Mouse (Mus musculus) lung, postnatal 14 days (tissue): ENCODE measurements around the gene Vps13c.

Source experiments
- DNase-seq: peaks from one replicate; pipeline ENCODE4 v3.0.0; 2021

Gene Vps13c

DNA sequence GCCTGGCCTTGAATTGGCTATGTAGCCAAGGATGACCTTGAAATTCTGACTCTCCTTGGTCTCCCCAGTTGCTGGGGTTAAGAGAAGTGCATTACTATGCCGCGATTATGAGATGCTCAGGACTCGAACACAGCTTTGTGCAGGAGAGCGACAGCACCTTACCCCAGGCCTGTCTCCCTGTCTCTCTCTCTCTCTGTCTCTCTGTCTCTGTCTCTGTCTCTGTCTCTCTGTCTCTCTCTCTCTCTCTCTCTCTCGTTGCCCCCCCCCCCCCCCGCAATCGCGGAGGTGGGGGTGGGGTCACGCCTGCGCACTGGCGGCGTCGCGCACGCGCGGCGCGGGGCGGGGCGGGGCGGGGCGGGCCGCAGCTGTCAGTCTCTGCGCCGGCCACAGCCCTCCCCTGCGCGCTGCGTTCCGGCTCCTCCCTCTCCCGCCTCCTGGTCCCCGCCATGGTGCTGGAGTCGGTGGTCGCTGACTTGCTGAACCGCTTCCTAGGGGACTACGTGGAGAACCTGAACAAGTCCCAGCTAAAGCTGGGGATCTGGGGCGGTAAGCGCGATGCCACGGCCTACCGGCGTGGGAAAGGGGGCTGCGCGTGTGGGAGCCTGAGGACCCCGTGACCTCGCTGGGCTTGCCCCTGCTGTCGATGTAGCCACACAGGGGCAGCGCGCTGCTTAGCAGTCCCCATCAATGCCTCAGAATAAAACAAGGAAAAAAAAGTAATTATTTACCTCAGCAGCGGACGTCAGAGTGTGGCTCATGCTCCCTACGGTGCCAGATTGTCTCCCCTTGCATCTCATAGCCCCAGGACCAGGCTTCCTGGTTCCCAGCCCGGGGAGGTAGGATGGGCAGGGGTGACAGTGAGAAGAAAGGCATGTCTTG lies at the start of gene Vps13c:
Gene Vps13c (plus strand): TSS at position 416 of the 879 bp plus-strand sequence.
- peak; percentile 78 for DNase-seq

DNA sequence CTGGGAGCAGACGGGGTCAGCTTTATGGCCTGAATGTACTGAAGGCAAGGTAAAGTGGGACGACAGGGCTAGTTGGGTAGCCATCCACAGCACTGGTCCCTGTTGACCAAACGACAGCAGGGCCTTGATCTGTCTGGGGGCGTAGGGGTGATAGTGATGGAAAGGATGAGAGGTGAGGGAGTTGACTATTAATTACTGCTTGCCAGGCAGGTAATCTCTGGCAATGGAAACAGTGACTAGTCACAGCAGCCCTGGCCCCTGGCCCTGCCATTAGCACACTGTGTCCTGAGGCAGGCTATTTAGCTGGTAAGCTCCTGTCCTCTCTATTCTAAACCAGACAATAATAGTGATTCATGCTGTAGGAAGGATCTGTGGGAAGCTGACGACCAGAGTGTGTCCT lies 47.8 kb upstream of the Vps13c start:
- DNase-seq = no peak

DNA sequence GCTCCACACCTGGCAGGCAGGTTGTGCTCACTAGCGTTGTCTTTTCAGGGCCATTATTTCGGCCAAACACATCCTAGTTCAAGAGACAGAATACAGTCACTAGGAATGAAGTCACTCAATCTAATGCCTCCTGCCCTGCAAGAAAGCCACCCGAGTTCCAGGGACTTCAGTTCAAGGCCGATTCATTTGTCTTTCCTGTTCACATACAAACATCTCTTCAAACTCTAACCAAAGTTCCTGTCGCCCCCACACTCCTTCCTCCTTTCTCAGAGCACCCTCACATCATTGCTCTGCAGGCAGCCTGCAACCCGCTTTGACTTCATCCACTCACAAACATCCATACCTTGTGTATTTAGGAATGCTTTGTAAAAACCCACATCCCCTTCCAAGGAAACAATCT lies 46.7 kb upstream of the Vps13c start:
- no peak for DNase-seq

- no peak for DNase-seq
Observed at GRCm38 (mm10) chr9:67794216-67794615, 46.0 kb upstream of the Vps13c start.

- DNase-seq = no peak
Observed at GRCm38 (mm10) chr9:67794668-67795067, 45.5 kb upstream of the Vps13c start.

GRCm38 (mm10) chr9:67795205-67795675 lies 45.0 kb upstream of the Vps13c start:
- no peak for DNase-seq

DNA sequence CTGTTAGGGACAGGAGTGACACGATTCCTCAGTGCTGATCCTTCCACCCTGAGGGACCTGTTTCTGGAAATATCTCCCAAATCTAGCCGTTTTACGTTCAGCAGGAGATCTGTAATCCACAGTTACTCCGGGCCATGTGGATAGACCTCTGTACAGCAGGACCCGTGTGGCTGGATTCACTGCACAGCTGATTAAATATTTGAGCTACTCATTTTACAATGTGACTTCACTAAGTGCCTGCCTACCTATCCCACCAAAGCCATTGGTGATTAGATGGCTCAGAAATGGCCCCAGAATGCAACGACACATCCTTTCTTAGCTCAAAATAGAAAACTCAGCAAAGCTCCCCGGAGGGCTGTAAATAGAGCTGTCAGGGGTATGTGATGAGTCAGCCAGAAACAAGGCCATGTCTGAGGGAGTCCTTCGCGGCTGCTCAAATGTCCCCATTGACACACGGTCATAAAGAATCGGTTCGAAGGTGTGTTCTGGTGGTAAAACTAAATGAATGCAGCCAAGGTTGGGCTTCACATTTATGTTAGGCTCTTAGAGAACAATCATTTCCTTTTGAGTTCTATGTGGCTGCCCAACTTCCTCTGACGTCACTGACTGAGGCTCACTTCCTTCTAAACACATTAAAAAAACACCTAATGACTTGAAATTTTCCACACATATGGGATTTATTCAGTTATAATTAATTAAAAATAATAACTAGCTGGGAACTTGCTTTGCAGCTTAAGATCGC lies 40.9 kb upstream of the Vps13c start:
- DNase-seq = no peak

- peak; percentile 77 for DNase-seq
Observed at GRCm38 (mm10) chr9:67802241-67802640, 38.0 kb upstream of the Vps13c start.

GRCm38 (mm10) chr9:67807000-67807399 lies 33.2 kb upstream of the Vps13c start:
- no peak for DNase-seq

- DNase-seq = no peak
Observed at GRCm38 (mm10) chr9:67810527-67810926, 29.7 kb upstream of the Vps13c start.

DNA sequence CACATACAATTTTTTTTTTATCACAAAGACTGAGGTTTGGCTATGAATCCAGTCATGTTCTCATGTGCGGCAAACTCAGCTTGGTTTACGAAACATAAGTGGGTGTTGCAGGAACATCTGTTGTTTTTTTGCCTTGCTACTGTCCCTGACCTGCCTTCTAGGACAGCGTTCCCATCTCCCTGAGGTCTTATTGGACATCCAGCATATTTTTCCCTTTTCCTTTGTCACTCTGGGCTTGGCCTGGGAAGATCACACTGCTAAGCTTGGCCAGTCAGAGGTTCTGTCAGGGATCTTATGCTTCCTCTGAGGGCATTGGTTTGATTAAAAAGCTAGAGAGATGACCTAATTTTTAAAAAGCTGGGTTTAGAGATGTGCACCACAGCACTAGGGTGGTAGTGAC lies 29.1 kb upstream of the Vps13c start:
- DNase-seq = no peak

DNA sequence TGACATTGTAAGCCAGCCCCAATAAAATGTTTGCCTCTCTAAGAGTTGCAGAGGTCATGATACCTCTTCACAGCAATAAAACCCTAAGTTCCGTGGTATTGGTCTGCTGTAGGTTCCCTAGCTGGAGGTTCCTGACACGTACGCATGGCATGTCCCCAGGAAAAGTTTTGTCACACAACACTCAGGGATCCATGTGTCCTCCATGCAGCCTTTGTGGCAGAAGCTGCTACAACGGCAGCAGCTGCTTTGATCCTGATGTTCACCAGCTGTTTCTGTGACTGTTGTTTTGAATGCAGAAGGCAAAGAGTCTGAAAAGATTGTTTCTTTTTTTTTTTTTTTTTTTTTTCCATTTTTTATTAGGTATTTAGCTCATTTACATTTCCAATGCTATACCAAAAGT lies 27.0 kb upstream of the Vps13c start:
- peak; percentile 10 for DNase-seq

DNA sequence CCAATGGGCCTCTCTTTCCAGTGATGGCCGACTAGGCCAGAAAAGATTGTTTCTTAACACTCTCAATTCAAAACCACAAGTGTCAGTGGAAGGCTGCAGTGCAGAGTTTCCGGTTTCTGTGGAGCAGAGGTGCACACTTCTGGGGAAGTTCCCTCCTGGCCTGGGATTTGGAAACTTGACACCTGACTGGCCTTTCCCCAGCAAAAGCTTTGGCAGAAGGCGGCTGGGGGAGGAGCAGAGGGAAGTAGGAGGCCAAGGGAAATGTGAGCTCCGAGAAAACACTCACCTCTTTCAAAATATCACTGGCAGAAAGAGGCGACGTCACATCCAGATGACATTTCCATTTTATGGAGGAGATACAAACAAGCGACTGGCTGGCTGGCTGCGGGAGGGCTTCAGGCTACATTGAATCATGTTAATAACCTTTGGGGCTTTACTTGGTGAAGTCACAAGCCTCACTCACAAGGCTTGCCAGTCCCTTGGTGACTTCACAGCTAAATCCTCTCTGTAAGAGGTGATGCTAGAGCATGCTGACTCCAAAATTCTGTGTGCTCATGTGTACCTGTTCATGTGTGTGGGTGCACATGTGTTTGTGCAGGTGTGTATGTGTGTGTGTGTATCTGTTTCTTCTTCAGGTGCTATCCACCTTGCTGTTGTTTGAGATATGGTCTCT lies 26.4 kb upstream of the Vps13c start:
- DNase-seq = peak; percentile 66

- no peak for DNase-seq
Observed at GRCm38 (mm10) chr9:67816172-67816928, 23.8 kb upstream of the Vps13c start.

DNA sequence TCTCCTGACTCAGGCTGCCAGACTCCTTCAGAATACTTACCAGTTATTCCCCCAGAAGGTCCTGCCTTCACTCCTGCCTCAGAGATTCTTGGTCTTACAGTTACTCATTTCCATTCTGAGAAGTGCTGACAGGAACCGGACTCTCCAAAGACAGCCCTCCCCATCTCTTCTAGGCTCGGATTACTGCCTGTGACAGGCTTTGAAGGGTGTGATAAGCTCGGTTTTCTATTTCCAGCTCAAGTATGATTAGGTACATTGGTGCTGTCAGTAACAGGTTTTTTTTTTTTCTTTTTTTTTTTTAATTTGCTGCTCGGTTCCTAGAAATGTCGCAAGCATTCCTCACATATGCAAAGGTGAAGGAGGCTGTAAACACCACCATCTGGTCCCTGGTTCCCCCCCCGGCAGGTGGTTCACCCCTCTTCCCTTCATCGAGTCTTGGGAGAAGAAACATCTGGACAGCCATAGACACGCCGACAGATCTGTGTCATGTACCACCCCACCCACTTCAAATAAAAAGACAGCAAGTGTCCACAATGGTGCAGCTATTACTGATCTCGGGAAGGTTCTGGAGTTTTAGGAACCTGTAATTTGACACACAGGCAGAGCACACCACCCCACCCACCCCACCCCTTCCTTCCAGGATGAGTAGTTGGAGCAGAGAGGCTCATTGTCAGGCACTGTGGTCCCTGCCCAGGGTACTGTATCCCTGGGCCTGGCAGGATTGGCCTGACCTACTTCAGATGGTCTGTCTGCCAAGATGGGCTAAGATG lies 22.1 kb upstream of the Vps13c start:
- no peak for DNase-seq

DNA sequence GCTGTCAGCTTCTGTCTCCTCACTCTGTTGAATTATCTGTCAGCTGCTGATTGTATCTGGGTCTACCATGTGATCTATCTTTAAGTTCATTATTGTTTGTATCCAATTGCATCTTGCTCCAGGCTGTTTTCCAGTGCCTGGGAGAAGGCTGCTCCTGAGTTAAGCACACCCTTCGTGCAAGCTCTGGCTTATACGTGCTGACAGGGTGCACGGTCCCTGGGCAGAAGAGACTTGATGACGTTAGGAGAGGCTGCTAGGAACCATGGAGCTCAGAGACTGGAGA lies 21.6 kb upstream of the Vps13c start:
- DNase-seq = no peak

DNA sequence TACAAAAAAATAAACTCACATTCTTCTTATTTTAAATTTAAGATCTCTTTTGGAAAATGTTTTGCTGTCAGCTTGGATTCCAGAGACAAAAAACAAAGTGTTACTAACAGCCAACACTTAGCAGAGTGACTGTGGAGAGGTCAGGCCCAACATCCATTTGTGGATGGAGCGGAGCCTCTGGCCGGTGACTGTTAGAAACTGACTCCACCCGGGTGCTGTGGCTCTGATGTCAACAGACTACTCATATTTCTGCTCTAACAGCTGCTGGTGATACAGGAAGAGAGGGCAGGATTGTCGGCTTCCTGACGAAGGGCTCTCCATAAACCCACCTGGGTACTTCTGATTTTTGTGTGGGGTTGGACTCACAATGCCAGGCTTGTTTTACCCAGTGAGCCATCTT lies 17.1 kb upstream of the Vps13c start:
- no peak for DNase-seq

GRCm38 (mm10) chr9:67825527-67825926 lies 14.7 kb upstream of the Vps13c start:
- DNase-seq = no peak

DNA sequence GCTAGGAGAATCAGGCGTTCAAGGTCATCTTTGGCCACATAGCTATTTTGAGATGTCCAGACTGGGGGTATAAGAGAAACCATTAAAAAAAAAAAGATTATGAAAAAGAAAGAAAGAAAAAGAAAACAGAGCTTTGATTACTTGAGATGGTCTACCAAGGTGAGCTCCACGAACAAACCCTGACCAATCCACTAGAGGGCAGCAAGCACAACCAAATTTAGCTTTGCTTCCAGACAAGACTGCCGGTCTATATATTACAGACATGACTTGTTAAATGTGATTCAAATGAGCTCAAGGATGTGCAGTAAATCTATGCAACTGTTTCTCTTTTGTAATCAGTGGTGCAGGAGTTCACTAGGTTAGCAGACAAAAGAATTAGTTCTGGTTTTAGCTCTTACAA lies 12.0 kb upstream of the Vps13c start:
- peak; percentile 76 for DNase-seq

- peak; percentile 27 for DNase-seq
Observed at GRCm38 (mm10) chr9:67830411-67831358, 9.5 kb upstream of the Vps13c start.
